Mouse (Mus musculus): ENCODE results near the gene Upp1. TPM values are rescaled to one million over a fixed set of nuclear protein-coding genes. Genes with fewer than 3 reads are reported as not detected.

The Upp1 gene
- 11.9 and 18.4 TPM in 2 replicates for polyA plus RNA-seq (2016; fragmentation: Nextera tagmentation; extraction: Ambion mirVana)

DNA sequence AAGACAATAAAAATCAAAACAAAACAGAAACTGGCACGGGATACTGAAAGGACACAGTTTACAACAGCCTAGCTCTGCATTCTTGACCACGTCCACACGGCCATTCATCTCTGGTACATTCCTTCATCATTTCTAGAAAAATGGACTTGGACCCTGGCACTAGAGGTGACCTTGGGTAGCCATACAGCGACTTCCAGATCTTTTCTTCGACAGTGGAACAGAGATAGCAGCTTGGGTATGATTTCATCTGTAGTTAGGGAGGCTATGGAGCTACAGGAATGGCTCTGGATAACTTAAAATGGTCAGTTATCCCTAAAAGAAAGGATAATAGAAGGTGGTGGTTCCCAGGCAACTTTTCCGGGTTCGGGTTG is at the start of gene Upp1:
Gene Upp1 (plus strand): TSS at position 54 of the 371 bp plus-strand sequence.
- Histone ChIP-seq H3K4me3 (peak within 1 kb of the TSS; percentile 64), H3K36me3 (no peaks in the 10 kb centered on the region), H3K27ac (peak within 1 kb of the TSS; percentile 81), H3K4me1 (peaks cover 30% of the 10 kb centered on the region), H3K9me3 (no peaks in the 10 kb centered on the region), H3K27me3 (ENCODE audit: insufficient read depth, poor library complexity, severe bottlenecking) (peaks cover 36% of the 10 kb centered on the region)
- WGBS: under 1% methylated on average over 7 of the region's 7 CpGs
- DNase-seq (ENCODE audit: low spot score): no peak

DNA sequence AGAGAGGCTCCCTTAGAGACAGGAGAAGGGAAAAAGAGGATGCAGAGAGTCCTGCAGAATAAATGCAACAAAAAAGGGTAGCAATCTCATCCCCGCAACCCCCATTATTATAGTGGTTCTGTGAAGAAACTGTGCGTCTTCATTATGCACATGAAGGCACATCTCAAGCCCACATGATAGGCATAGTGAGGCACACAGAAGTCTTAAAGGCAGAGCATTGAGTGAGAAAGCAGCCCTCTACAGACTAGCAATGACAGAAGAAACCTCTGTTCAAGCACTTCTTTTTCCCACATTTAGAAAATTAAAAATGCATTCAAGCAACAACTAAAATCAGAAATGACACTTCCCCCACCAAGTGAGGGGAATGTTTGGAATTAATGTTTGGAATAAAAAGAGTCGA is 41.5 kb upstream of the Upp1 start:
- Histone ChIP-seq H3K27ac (no peak overlapping the region), H3K4me3 (no peak overlapping the region), H3K27me3 (ENCODE audit: insufficient read depth, poor library complexity, severe bottlenecking) (no peaks in the 10 kb centered on the region), H3K9me3 (no peaks in the 10 kb centered on the region), H3K36me3 (no peaks in the 10 kb centered on the region), H3K4me1 (no peaks in the 10 kb centered on the region)
- 80% methylated on average over 3 of the region's 3 CpGs for WGBS
- no peak for DNase-seq (ENCODE audit: low spot score)

DNA sequence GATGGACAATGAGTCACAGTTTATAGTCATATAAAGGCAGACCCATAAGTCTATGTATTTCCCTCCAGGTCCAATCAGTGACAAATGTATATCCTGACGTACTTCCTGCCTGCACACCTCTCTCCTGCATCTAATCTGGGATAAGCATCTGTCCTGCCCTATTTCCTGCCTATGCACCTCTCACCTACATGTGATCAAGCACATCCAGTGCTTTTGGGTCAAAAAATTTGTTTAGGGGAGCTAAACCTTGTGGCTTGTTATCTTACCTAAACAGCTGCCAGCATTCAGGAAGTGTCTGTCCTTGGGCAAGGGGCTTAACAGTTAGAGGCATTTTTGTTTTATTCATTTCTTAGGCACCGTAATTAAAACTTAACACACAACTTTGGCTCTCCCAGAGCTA is 4.7 kb upstream of the Upp1 start:
- Histone ChIP-seq H3K9me3 (no peaks in the 10 kb centered on the region), H3K27ac (no peak overlapping the region), H3K27me3 (ENCODE audit: insufficient read depth, poor library complexity, severe bottlenecking) (peaks cover 13% of the 10 kb centered on the region), H3K36me3 (no peaks in the 10 kb centered on the region), H3K4me1 (peaks cover 21% of the 10 kb centered on the region), H3K4me3 (no peak overlapping the region)
- 57% methylated on average over 2 of the region's 2 CpGs for WGBS
- DNase-seq (ENCODE audit: low spot score): no peak

DNA sequence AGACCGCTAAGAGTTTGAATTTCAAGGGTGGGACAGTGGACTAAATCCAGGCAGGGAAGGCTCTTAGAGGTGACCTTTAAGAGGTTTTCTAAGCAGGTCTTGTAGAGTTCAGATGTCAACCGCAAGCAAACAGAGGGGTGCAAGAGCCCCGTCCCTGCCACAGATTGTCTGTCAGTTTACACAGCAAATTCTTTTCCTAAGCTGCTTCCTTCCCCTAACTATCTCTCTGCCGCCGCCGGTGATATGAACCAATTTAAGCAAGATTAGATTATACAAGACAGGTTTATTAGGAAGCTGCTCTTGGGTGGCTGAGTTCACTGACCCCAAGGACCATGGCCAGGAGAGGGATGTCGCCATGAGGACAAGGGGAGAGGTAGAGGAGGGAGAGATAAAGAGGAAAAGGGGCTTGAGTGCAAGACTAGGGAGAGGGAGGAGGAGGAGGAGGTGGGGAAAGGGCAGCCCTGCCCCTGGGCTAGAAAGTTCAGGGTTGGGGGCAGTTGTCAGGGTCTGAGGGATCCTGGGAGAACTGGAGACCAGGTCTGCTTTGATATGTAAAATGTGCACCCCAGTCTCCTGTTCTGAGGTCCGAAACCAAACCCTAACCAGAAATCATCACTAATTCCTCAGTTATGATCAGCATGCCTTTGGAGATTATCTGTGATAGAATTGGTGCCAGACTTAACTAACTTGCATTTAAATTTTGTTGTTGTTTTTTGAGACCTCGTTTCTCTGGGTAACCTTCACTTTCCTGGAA is 2.4 kb upstream of the Upp1 start:
- Histone ChIP-seq H3K27ac (peak overlapping the region; percentile 39; the same call in 1 of the 2 replicates), H3K4me1 (peaks cover 30% of the 10 kb centered on the region), H3K36me3 (no peaks in the 10 kb centered on the region), H3K9me3 (no peaks in the 10 kb centered on the region), H3K4me3 (peak overlapping the region; percentile 47), H3K27me3 (ENCODE audit: insufficient read depth, poor library complexity, severe bottlenecking) (peaks cover 28% of the 10 kb centered on the region)
- 7% methylated on average over 9 of the region's 9 CpGs for WGBS
- no peak for DNase-seq (ENCODE audit: low spot score)

DNA sequence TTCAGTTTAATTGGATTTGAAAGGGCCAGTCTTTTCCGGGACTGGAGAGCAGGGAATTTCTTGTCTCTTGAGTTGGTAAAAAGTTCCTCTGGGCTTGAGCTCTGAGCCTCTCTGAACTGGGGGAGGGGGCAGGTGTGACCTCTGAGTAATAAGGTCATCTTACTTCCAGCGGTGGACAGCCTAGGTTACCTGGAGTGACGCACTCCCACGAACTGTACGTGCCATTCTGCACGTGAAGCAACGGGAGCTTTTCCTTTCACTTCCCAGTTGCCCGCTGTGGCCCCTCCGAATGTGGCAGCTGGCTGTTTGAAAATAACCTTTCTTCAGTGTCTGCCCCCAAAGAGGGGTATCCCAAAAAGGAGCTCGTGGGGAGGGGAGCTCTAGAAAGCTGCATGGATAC is 1.8 kb upstream of the Upp1 start:
- Histone ChIP-seq H3K27ac (peak overlapping the region; percentile 39; the same call in 1 of the 2 replicates), H3K36me3 (no peaks in the 10 kb centered on the region), H3K9me3 (no peaks in the 10 kb centered on the region), H3K4me1 (peaks cover 30% of the 10 kb centered on the region), H3K27me3 (ENCODE audit: insufficient read depth, poor library complexity, severe bottlenecking) (peaks cover 33% of the 10 kb centered on the region), H3K4me3 (peak overlapping the region; percentile 47)
- no peak for DNase-seq (ENCODE audit: low spot score)
- WGBS: 2% methylated on average over 10 of the region's 10 CpGs

DNA sequence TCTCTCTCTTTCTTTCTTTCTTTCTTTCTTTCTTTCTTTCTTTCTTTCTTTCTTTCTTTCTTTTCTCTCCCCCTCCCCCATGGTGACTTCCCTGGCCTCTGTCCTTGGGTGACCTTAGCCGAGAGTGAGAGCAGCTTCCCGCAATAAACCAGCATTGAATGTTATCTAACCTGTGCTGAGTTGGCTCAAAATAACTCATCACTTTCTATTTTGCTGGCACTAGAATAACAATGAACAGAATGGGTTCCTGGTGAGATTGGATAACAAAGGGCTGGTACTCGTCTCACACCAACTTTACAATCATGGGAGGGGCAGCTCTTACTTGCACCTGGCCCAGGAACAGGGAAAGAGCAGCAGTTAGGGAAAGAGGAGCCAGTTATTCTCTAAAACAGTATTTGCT is 987 bp upstream of the Upp1 start:
- WGBS: 0% methylated on average over 3 of the region's 3 CpGs
- peaks cover 36% of the 10 kb centered on the region for H3K27me3 ChIP-seq (ENCODE audit: insufficient read depth, poor library complexity, severe bottlenecking)
- H3K4me3 ChIP-seq: no peak overlapping the region
- H3K4me1 ChIP-seq: peaks cover 30% of the 10 kb centered on the region
- H3K36me3 ChIP-seq: no peaks in the 10 kb centered on the region
- no peak for DNase-seq (ENCODE audit: low spot score)
- peak overlapping the region; percentile 81; the same call in 1 of the 2 replicates for H3K27ac ChIP-seq
- no peaks in the 10 kb centered on the region for H3K9me3 ChIP-seq

DNA sequence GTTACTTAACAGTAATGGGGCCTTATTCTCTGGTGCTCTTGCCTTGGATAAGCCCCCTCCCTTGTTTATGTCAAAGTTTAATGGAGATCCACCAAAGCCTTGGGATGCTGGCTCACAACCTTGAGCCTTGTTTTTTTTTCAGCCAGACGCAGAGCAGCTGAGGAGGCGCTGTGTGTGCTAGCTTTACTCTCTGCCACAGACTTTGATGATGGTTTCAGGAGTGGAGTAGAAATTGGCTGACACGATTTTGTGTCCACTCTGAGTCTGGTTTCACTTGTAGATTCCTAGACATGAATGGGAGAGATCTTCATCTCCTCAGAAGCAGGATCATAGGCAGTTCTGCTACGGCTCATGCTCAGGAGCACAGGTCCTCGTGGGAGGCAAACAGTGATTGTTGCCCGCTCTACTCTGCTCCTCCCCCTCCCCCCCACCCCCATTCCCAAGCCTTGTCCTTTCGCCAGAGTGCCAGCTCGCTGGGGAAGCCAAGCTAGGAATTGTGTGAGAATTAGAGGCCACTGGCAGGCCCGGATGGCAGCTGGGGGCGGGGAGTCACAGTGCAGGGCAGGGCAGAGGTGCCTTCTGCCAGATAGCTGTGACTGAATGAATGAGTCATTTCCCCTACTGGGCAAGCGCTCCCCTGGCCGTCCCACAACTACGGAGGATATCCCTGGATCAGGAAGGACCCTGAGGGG is 399 bp upstream of the Upp1 start:
- H3K9me3 ChIP-seq: no peaks in the 10 kb centered on the region
- under 1% methylated on average over 13 of the region's 13 CpGs for WGBS
- no peaks in the 10 kb centered on the region for H3K36me3 ChIP-seq
- H3K27me3 ChIP-seq (ENCODE audit: insufficient read depth, poor library complexity, severe bottlenecking): peaks cover 36% of the 10 kb centered on the region
- peaks cover 30% of the 10 kb centered on the region for H3K4me1 ChIP-seq
- DNase-seq (ENCODE audit: low spot score): no peak
- H3K4me3 ChIP-seq: peak overlapping the region; percentile 64
- H3K27ac ChIP-seq: peak overlapping the region; percentile 81

DNA sequence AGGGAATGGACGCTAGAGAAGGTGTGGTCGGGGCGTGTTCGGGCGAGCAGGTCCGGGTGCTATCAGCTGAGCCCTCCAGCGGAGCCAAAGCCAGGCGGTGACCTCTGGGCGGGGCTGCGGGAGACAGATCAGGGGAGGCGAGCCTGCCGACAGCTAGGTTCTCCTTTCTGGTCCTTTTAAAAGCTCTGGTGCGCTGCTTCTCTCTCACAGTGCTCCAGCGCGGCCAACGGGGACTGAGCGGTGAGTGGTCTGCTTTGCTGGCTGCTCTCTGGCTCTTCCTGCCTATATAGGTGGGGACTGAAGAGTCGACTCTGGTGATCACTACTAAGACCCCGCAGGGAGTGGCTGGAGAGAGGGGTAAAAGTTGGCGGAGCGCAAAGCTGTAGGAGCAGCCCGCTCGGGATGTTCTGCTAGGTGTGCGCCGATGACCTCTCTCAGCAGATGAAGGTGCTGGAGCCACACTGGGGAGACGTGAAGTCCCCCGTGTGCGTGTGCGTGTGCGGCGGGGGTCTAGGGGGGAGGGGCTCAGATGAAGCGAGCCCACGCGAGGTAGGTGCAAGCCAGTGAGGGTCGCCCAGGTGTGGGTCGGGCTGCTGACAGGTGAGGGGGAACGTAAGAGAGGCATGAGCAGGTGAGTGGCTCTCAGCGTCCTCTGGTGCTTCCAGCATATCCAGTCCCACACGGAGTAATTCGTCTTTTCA is 668 bp downstream of the Upp1 start:
- Histone ChIP-seq H3K9me3 (no peaks in the 10 kb centered on the region), H3K27me3 (ENCODE audit: insufficient read depth, poor library complexity, severe bottlenecking) (peaks cover 36% of the 10 kb centered on the region), H3K27ac (peak overlapping the region; percentile 81), H3K4me1 (peaks cover 30% of the 10 kb centered on the region), H3K4me3 (peak overlapping the region; percentile 64), H3K36me3 (no peaks in the 10 kb centered on the region)
- WGBS: under 1% methylated on average over 40 of the region's 40 CpGs
- DNase-seq (ENCODE audit: low spot score): peak; percentile 82

DNA sequence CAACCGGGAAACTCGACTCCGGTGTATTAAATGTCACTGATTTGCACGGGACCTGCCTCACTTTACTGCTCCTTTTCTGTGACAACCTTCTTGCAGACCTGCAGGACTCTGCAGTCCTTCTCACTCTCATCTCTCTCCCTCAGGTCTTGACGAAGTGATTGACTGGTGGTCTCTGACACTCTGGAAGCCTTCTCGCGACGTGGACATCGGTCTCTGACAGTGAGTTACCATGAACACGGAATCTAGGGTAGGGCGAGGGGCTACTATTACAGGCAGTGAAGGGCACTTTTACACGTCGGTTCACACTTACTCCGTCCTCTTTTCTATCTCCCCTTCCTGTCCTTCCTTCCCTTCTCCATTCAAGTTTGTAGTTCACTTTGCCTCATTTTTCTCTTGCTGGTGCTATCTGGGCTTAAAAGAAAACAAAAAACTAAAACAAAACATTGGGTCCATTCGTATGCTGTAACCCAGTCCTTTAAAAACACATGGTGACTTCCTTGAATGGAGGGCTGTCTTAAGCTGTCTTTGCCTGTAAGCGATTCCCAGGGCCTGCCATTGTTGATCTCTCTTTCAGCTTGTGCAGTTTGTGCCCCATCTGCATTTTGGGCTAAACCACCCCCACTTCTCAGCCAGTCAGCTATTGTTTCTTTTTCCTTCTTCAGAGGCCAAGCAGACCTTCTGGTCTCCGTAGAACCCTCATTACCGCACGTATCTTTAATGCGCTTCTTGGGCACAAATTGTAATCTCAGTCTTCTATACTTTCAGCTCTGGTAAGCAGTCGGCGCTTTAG is 1.5 kb downstream of the Upp1 start:
- DNase-seq (ENCODE audit: low spot score): no peak
- H3K9me3 ChIP-seq: no peaks in the 10 kb centered on the region
- WGBS: 10% methylated on average over 22 of the region's 22 CpGs
- H3K4me1 ChIP-seq: peaks cover 30% of the 10 kb centered on the region
- peaks cover 32% of the 10 kb centered on the region for H3K27me3 ChIP-seq (ENCODE audit: insufficient read depth, poor library complexity, severe bottlenecking)
- peak overlapping the region; percentile 64 for H3K4me3 ChIP-seq
- no peak overlapping the region for H3K27ac ChIP-seq
- no peaks in the 10 kb centered on the region for H3K36me3 ChIP-seq

DNA sequence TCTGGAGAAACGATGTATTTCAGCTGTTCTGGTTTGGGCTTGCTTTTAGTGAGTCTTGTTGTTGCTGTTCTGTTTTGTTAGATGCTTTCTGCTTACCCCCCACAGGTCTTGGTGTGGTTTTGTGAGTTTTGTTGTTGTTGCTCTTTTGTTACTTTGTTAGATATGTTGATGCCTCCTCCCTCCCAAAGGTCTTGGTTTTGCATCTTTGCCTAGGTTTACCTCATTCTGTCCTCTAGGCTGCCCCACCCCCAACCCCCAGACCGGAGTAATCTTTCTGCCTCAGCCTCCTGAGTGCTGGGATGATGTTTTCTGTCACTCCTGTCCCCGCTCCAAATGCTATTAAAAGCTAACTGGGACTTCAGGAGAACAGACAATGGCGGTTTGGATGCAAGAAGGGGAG is 4.4 kb downstream of the Upp1 start:
- Histone ChIP-seq H3K27me3 (ENCODE audit: insufficient read depth, poor library complexity, severe bottlenecking) (peaks cover 23% of the 10 kb centered on the region), H3K4me1 (peaks cover 15% of the 10 kb centered on the region), H3K36me3 (no peaks in the 10 kb centered on the region), H3K27ac (no peak overlapping the region), H3K4me3 (no peak overlapping the region), H3K9me3 (no peaks in the 10 kb centered on the region)
- WGBS: 68% methylated on average over 4 of the region's 4 CpGs
- DNase-seq (ENCODE audit: low spot score): no peak

DNA sequence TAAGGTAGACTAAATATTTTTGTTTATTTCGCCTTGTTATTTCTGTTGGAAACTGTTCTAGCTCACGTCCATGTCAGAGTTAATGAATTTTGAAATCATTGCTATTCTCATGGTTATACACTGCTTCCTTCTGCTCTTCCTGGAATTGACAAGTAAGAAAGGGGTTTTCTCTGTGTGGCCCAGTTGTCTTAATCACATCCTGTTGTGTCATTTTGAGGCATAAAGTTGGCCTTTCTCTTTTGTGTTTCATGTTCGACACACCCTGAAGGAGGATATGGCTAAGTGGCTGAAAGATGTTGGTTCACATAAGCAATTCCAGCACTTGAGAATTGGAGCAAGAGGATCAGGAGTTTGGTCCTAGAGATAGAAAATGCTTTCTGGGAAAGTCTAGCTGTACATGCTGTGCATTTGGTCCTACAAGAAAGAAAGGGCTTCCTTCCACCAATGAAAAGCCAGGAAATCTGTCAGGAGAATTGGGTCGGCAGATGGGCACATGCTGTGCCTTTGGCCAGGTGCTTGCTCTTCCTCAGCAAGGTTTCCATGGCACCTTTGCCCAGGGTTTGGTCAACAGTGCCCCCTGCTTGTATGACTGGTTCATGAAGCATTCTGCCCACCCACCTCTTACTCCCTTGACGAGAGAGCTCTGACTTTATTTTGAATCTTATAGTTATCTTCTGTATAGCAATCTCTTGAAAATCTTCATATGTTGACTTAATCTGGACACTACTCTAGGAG is 8.6 kb downstream of the Upp1 start:
- DNase-seq (ENCODE audit: low spot score): no peak
- Histone ChIP-seq H3K27me3 (ENCODE audit: insufficient read depth, poor library complexity, severe bottlenecking) (no peaks in the 10 kb centered on the region), H3K36me3 (no peaks in the 10 kb centered on the region), H3K9me3 (no peaks in the 10 kb centered on the region), H3K4me1 (no peaks in the 10 kb centered on the region), H3K27ac (no peak overlapping the region), H3K4me3 (no peak overlapping the region)
- 67% methylated on average over 5 of the region's 5 CpGs for WGBS

DNA sequence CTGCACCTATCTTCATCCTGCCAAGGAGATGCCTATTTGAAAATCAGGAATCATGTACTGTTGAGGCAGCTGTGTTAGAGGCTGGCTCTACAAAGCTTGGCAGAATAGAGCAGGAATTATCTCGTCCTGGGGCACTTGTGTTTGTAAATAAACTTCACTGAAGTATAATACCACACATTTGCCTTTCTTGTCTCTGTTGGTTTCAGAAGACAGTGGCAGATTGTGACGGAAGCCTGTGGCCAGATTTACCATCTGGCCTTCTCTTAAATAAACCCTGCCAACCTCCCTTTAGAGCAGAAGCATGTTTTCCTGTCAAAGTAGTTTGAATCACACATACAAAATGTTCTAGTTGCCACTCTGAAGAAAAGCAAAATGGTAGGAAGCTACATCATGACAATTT is 10.2 kb downstream of the Upp1 start:
- WGBS: 60% methylated on average over 2 of the region's 2 CpGs
- H3K27me3 ChIP-seq (ENCODE audit: insufficient read depth, poor library complexity, severe bottlenecking): no peaks in the 10 kb centered on the region
- H3K36me3 ChIP-seq: no peaks in the 10 kb centered on the region
- no peak overlapping the region for H3K4me3 ChIP-seq
- no peak overlapping the region for H3K27ac ChIP-seq
- H3K9me3 ChIP-seq: no peaks in the 10 kb centered on the region
- no peak for DNase-seq (ENCODE audit: low spot score)
- no peaks in the 10 kb centered on the region for H3K4me1 ChIP-seq

Data from heart, embryonic 10.5 days (tissue).